Mouse (Mus musculus): Measurements from ENCODE around the gene Ttc26.

Ttc26 gene

DNA sequence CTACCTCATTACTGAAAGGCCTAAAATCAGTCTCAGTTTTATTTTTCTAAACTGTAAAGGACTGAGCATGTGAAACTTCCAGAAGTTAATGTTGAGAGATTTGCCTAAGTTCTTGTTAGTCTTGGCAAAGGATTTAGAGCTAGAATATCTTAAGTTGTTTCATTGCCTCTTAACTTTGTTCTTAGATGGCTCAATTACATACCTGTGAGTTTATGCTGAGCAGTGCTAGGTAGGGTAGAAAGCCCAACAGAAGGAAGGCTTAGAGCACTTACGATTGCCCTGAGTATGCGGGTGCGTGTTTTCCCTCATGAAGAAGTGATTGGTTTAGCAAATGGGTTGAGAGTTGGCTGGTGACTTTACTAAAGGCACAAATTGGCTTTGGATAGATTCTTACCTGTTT lies 76.8 kb downstream of the Ttc26 start:
- DNase-seq, result no peak

GRCm38 (mm10) chr6:38469591-38469990 lies 88.3 kb downstream of the Ttc26 start:
- no peak for DNase-seq
